Mouse (Mus musculus): ENCODE measurements around the gene Fgd6.

Fgd6 gene

DNA sequence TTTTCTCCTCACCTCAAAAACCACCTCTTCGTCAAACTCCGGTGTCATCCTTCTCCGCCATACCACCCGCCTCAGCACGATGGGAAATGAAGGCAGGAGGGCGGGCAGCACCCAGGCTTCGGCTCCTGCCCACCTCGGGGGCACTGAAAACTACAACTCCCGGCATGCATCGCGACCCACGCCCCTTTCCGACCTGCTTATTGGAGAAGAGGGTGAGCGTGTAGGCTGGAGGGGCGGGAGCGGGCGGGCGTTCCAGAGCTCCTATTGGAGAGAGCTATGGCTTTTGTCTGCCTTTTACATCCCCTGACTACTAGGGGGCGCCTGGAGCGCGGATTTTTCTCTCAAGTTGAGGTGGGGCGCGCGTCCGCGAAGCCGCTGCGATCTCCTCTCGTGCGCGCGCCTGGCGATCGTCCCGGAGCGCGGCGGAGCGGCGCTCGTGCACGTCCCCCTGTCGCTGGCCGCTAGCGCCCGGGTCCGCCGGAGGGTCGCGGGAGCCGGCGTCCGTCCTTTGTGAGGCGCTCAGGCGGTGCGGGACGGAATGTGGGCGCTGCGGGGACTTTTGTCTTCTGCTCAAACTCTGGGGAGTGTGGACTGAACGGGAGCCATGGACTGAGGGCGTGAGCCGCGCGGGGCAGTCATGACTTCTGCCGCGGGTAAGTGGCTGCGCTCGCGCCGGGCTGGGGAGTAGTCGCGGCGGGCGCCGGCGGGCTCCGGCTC lies at the start of gene Fgd6, which contains the start of gene Vezt:
Fgd6 (plus strand) TSS at position 344 of the 717 bp plus-strand sequence.
Vezt (minus strand) TSS at position 160 of the 717 bp plus-strand sequence.
- DNase-seq (ENCODE audit: low spot score in 2 of 2), result peak; percentile 98 to 99

DNA sequence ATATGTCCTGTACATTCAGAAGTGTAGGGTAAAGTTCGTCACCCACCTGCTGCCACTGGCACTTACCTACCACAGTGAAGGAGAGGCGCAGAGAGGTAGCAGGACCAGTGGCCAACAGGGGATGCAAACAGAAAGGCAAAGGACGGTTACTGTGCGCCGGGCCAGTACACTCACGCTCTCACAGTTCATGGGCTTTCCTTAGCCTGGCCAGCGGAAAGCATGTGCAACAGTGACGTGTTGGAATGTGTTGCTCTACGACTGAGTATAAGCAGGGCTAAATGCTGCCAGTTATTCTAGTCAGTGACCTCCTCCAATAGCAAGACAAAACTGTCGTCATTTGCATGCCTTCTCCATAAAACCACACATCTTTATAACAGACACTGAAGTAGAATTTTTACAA lies 41.7 kb upstream of the Fgd6 start:
- no peak for DNase-seq (ENCODE audit: low spot score in 2 of 2)

DNA sequence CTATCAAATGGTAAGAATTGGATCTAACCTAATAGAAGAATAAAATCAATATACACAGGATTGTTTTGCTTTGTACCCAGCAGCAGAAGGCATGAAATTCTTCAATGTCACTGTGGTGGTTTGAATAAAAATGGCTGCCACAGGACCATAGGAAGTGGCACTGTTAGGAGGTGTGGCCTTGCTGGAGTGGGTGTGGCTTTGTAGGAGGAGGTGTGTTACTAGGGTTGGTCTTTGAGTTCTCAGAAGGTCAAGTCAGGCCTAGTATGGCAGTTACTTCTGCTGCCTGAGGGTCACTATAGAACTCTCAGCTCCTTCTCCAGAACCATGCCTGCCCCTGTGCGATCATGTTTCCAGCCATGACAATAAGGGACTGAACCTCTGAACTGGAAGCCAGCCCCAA lies 40.7 kb upstream of the Fgd6 start:
- no peak for DNase-seq (ENCODE audit: low spot score in 2 of 2)

DNA sequence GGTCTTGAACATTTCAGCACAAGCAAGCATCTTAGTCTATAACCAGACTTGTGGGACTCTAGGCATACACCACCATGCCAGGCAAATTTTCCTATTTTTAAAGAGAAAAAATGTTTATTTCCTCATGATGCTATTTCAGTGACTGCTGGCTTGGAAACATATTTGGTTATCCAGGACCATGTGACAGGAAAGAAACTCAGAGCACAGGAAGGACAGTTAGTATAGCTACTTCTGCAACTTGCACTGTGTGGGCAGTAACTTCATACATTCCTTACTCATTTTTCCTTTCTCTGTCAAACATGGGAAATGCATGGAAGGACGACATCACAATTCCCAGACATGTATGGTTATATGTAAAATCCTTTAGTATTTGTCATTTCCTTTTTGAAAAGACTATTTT lies 36.4 kb upstream of the Fgd6 start:
- no peak for DNase-seq (ENCODE audit: low spot score in 2 of 2)

DNA sequence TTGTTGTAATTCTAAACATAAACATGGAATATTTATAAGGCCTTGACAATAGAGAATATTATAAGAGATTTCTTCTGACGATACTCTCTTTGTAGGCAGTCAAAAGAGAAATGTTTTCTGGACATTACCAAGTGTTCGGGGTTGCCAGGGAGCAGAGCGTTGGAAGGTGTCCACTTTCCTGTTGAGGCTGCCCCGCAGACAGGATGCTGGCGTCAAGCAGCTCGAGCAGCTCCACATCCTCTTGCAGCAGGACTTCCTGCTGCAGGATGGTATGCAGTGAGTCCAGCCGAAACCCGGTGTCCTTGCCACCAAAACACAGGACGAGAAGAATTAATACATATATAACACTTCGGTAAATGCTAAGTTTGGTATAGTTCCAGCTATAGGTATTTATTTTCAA lies 35.6 kb upstream of the Fgd6 start:
- no peak for DNase-seq (ENCODE audit: low spot score in 2 of 2)

DNA sequence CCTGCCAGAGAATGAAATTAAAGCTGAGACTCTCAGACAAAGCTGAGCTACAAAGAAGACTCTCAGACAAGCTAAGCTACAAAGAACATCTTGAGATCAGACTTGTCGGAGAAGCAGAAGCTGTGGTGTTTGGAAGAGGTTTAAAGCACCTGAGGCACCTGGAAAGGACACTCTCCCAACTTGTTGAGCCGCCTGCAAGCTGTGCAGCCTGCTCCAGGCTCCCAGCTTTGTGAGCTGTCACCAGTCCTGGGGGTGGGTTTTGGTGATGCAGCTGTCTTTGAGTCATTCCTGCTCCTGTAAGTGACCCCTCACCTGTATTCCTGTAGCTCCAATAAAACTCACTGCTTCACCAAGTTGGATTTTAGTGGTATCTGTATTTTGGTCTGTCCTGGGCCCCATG lies 27.4 kb upstream of the Fgd6 start:
- no peak for DNase-seq (ENCODE audit: low spot score in 2 of 2)

DNA sequence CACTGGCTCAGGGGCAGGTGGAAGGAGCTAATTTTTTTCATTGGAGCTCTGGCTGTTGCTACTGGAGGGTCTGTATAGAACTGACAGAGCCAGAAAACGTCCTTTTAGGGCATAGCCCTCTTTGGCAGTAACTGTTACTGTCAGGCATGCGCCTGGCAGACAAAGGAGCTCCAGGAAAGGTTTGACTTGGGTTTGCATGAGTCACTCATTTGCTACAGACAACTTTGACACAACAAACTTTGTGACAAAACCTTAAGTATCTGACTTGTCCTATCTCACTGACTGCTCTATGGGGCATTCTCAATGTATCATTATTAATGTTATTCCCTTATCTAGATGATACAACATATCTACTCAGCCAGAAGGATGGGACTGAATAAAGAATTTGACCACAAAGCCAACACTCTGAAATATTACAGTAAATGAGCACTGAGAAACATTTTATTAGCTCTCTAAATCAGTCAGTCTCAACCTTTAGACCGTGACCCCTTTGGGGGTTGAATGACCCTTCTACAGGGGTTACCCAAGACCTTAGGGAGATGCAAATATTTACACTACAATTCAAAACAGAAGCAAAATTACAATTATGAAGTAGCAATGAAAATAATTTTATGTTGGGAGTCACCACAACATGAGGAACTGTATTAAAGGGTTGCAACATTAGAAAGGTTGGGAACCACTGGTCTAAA lies 25.7 kb upstream of the Fgd6 start:
- DNase-seq (ENCODE audit: low spot score in 2 of 2), result no peak

DNA sequence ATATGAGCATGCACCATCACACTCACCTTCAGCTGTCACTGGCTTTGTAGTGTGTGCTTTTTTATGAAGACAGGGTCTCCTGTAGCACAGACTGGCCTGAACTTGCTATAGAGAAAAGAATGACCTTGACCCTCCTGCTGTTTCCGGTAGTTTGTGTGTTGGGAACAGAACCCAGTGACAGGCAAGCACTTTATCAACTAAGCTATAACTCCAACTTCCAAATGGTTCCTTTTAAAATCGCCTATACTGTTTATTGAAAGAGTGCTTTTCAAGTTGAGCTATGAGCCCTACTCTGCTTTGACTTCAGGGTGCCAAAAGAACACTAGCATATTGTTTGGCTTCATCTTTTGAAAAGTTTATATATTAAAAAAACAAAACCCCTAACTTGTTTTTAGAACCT lies 24.8 kb upstream of the Fgd6 start:
- no peak for DNase-seq (ENCODE audit: low spot score in 2 of 2)

DNA sequence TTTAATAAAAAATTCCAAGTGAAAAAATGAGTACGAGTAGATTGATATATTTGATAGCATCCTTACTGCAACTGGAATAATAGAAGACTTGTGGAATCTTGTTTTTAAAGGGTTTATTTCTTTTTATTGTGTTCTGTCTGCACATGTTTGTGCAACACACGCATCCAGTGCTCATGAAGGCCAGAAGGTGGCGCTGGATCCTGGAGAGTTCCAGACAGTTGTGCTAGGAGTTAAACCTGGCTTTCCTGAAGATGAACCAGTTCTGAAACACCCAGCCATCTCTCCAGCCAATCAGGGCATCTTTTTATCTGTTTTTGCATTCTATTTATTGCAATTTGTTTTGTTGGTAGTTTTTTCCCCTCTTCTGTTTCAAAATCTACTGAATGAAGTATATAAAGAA lies 22.6 kb upstream of the Fgd6 start:
- DNase-seq (ENCODE audit: low spot score in 2 of 2), result peak; percentile 18 to 54

DNA sequence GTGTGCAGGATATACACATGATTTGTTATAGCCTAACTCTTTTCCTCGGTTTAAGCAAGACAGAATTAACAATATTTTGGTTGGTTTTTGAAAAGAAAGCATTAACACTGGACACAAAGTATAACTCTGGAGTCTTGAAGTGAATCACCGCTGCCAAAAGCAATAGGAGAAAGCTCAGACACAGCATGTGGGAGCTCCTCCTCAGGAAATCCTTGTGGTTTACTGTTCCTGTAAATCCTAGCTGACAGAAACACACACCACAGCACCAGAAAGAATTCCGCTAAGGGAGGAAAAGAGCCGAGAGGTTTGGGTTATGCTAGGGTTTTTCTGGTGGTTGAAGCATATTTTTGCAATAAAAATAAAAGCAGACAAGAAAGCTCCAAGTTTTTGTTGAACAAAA lies 21.6 kb upstream of the Fgd6 start:
- no peak for DNase-seq (ENCODE audit: low spot score in 2 of 2)

DNA sequence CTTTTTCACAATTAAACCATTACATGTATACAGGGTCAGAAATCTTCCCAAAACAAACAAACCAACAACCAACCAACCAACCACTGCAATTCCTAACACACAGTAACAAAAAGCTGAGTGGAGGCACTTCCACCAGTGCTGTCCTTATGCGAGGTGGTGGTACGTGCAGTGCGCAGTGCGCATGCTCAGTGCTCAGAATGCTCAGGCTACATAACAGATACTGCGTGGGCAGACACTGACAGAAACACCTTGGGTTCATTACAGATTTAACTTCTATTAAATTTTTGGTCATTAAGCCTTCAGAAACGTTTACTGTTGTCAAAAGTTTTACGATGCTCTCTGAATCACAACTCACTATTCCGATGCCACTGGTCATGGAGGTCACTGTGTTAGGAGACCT lies 18.3 kb upstream of the Fgd6 start:
- DNase-seq (ENCODE audit: low spot score in 2 of 2), result no peak

DNA sequence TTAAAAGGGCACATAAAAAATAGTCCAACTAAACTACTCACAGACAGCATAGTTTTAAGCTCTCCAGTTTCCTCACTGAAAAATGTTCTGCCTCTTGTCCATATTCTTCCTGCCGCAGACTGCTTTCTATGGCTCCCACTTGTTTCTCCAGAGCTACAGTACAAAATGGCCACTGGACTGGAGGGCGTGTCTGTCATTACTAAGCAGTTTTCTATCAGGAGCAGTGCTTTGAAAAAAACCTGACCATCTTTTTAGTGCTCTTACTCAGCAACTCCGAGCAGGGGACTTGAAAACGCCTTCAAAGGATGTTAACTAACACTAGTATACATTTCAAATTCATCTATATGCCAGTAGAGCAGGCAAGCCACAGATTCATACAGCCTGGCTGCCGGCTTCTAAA lies 15.2 kb upstream of the Fgd6 start:
- DNase-seq (ENCODE audit: low spot score in 2 of 2), result no peak

DNA sequence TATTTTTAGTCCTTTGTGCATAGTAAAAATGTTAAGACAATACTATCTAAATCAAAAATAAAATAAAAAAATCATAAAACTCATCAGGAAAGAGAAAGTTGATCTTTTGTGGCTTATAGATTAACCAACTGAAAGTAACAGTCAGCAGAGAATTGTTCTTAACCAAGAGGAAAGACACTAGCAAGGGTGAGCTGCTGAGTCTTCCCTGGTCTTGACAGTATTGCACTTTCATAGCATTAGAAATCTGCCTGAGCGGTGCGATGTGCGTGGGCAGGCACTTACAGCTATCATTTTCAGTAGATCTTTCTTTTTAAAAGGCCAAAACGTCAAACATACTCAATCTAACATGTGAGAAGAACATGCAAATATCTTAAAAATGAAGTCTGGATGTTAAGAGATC lies 14.7 kb upstream of the Fgd6 start:
- DNase-seq (ENCODE audit: low spot score in 2 of 2), result no peak

DNA sequence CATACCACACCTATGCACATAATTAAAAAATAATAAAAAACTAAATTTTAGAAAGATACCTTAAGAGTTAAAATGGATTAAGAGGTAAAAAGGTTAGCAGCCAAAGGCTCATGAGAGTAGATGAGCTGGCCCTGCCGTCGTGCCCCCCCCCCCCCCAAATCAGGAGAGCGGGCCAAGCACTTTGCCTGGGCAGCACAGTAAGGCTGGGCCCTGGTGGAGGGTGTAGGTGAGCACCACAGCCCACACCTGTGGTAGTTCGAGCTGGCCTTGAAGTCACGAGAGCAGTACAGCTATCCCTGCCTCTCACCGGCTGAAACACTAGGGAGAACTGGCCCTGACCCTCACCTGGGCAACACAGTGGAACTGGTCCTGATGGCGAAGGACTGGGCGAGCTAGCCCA lies 10.7 kb upstream of the Fgd6 start:
- DNase-seq (ENCODE audit: low spot score in 2 of 2), result no peak

DNA sequence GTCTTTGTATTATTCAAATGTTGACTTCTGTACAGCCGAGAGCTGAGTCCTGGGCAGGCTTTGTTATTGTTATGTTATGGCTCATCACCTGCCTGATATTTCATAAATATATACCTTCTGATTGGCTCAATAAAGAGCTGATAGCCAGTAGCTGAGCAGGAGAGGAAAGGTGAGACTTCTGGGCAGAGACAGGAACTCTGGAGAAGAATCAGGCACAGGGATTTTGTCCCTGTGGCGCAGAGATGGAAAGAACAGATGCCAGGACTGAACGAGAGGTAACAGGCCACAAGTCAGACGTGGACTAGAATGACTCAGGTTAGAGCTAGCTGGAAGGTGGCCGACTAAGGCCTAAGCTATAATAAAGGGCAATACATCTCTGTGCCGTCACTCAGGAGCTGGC lies 7.3 kb upstream of the Fgd6 start:
- DNase-seq (ENCODE audit: low spot score in 2 of 2), result no peak

DNA sequence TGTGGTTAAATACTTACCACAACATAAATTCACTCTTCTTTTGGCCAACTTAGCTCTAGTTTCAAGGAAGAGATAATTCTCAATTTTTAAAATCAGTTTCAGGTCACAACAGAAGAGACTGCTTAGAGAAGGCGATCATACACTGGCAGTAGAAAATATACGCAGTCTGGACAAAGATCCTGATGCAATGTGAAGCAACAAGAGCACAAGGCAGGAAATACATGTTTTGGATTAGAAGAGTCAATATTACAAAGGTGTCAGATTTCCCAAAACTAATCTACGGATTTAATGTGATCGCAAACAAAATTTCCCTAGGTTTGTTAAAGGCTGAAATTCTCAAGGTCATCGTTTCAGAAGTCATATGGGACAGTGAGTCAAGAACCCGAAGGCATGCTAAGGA lies 4.6 kb upstream of the Fgd6 start:
- DNase-seq (ENCODE audit: low spot score in 2 of 2), result no peak

DNA sequence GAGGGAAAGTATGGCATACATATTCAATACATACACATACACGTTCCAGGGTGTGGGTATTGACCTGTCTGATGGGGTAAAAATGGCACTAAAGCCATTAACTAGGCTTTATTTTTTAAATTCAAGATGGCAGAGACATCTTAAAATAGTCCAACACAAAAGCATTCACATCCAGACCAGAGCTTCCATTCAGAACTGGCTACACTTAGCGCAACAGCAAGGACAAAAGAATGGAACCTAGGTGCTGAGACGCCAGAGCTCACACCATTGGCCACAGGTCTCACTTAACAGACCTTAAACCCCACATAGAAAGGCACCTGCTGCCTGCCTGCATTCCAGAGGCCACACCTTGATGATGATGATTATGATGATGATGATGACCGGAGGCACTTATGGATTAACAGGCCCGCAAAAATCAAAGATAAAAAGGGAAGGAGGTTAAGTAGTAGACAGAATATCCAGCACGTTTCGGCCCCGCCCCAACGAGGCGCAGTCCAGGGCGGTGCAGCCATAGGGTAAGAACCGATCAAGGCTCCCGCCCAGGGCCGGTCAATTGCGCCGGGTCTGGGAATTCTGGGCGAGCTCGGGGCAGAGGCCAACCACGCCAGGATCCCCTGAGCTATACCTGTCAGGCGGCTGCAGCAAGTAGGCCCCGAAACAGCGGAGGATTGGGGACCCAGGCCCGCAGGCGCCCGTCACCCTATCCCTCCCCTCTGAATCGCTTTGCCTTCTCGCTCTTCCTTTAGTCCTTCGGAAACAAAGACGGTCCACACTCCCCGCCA lies 734 bp upstream of the Fgd6 start:
- DNase-seq (ENCODE audit: low spot score in 2 of 2), result peak; percentile 50 to 58

DNA sequence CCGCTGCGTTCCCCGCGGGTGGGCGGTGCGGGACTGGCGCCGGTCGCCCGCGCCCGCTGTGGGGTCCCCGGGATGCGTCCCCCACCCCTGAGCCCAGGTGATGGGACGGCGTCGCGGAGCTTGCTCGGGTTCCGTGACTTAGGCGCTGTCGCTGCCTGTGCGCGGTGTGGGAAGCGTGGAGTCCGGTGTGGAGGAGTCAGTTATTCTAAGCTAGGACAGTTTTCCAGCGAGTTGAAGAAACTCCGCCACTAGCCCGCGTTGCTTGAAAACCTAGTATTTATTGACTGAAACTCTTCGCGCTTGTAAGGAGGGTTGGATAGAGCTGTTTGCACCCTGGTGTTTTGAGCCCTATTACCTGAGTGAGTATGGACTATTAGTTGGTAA lies 566 bp downstream of the Fgd6 start:
- DNase-seq (ENCODE audit: low spot score in 2 of 2), result no peak

DNA sequence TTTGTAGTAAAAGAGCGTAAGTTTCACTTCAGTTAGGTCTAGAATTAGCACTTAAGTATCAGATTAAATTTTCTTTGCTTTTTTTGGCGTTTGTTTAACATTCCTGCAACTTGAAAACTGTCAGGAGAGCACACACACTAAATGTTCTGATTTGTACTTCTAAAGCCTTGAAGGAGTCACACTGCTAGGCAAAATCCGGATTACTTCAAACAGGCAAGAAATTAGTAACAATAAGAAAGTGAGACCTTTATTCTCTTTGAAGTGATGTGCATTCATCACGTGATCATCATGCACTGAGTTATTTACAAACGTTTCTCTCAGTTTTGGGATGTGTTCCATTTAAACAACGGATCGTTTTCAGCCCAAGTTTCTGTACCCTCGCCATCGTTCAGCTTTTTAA lies 1.4 kb downstream of the Fgd6 start:
- no peak for DNase-seq (ENCODE audit: low spot score in 2 of 2)

DNA sequence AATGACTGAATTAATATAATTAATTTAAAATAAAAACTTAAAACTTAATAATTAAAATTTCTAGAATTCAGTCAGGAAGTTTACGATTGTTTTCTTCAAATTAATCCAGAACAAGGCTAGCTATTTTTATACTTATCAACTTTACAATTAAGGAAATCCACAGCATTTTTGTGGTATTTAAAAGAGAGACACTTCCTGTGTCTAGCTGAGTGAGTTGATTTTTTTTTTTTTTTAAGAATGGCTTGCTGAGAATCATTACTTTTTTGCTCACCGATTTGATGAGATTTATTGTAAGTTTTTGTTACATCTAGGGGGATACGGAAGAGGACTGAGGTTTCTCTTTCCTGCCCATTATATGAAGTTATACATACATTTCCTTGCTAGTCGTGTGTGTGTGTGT lies 1.8 kb downstream of the Fgd6 start:
- no peak for DNase-seq (ENCODE audit: low spot score in 2 of 2)

DNA sequence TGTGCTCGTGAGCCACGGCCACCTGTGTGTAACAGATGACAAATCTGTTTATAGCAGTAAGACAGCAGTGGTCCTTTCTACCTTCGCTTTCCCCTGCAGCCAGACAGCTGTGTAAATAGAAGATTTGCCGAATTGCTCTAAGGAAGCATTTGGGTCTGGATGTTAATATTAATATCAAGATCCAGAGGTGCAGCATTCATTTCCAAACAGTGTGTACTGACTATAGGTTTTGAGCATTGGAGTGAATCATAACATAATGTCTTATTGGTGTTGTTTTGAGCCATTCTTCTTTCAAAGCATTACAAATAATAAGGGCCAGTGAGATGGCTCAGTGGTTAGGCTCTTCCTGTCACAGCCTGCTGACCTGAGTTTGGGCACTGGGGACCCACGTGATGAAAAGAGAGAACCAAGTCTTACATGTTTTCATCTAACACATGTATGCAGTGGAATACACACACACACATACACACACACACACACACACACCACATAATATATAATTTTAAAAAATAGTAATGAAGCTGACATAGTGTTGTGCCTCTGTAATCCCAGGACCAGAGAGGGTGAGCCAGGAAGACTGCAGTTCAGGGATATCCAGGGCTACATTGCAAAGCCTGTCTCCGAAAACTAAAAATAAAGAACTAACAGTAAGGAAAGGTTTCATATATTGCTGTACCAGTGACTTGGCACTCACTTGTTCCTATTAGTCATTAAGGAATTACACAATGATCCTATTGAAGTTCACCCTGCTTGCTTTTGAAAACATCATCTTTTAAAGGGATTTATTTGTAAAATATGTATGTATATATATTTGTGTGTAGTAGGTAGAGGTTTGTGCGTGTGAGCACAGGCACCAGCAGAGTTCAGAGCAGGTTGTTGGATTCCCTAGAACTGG lies 2.8 kb downstream of the Fgd6 start:
- DNase-seq (ENCODE audit: low spot score in 2 of 2), result no peak

DNA sequence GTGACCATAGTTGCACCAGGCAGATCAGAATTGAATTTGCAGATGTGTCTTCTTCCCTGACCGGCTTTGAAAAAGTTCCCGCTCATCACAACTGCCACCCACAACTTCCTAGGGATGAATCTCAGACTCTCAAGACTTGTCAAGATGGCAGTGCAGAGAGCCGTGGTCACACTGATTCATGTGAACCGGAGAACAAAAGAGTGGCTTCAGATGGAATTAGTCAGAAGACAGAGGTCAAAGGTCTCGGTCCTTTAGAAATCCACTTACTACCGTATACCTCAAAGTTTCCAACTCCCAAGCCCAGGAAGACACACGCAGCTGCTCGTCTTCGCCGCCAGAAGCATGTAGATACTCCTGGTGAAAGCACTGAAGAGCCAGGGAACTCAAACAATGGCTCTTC lies 8.1 kb downstream of the Fgd6 start:
- no peak for DNase-seq (ENCODE audit: low spot score in 2 of 2)

Measured in spleen, postnatal 14 days (tissue).